Mouse (Mus musculus) urinary bladder, adult 2 months (tissue): ENCODE data around the gene Sdk1. TPM values are rescaled to one million over a fixed set of nuclear protein-coding genes. Genes with fewer than 3 reads are reported as not detected.

Experiments used
- DNase-seq: peaks from one replicate; pipeline ENCODE4 v3.0.0; 2022; ENCODE audit warnings: low spot score
- polyA plus RNA-seq: library from polyadenylated mRNA; depleted of rRNA; stranded (reverse); fragments of >200 nt; gene quantifications from 2 replicates; pipeline ENCODE4 v1.2.3, GENCODE M21; 2012

Gene Sdk1
- polyA plus RNA-seq, 1 experiment: 3.8 TPM

- no peak for DNase-seq
Measured at GRCm38 (mm10) chr5:141447247-141447646, 206.0 kb downstream of the Sdk1 start.

DNA sequence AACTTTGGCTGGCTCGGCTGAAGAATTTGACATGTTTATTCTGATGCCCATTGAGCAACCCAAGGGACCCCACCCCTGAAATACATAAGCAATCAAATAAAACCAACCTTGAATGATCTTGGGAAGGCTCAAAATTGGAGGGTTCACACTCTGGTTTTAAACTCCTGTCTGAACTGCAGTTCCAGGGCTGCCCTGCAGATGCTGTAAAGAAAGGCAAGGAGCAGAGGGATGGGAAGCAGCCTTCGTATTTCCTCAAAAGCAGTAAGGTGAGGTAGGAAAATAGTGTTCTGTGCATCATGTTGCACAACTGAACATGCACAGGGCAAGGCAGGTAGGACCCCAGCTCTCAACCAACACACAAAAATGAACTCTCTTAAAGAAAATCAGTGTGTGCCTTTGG is 222.1 kb downstream of the Sdk1 start:
- DNase-seq: no peak

DNA sequence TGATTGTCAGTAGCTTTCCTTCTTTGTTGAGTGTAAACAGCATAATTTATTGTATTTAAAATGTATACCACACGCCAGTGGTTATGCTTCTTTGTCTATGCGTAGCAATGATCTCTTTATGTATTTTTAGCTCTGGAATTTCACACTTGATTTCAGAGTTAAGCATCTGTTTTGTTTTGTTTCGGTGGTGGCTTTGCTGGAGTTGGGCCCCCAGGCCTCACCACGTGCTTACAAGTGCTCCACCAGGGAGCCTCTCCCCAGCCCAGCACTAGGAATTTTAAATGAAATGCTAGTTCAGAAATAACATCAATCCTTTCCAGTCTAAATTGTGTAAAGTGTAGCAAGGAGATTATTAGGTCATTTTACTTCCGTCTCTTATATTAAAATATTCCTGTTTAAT is 227.5 kb downstream of the Sdk1 start:
- no peak for DNase-seq

GRCm38 (mm10) chr5:141505281-141505680 is 264.0 kb downstream of the Sdk1 start:
- no peak for DNase-seq

- no peak for DNase-seq
Measured at GRCm38 (mm10) chr5:141506344-141506743, 265.1 kb downstream of the Sdk1 start.

- no peak for DNase-seq
Measured at GRCm38 (mm10) chr5:141524801-141525715, 283.8 kb downstream of the Sdk1 start.

DNA sequence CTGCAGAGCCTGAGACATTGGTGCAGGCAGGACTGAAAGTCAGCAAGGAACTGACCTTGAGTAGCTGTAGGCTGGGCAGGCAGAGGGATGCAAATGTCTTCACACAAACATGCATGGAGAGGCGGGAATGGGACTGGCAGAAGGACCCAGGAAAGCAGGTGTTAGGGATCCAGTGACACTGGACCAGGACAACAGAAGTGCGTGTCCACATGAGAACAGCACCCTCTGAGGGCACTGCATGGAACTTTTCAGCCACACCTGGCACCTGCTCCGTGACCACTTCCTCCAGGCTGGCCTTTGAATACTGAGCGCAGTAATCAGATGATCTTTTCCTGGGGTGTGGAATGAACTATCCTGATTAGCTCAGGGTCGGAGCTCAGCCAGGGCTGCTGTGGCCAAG is 298.9 kb downstream of the Sdk1 start:
- DNase-seq: no peak

GRCm38 (mm10) chr5:141542890-141543666 is 301.8 kb downstream of the Sdk1 start:
- no peak for DNase-seq

GRCm38 (mm10) chr5:141553444-141553843 is 312.2 kb downstream of the Sdk1 start:
- DNase-seq: no peak

GRCm38 (mm10) chr5:141558731-141559130 is 317.4 kb downstream of the Sdk1 start:
- no peak for DNase-seq

- DNase-seq: no peak
Measured at GRCm38 (mm10) chr5:141560325-141560724, 319.0 kb downstream of the Sdk1 start.

DNA sequence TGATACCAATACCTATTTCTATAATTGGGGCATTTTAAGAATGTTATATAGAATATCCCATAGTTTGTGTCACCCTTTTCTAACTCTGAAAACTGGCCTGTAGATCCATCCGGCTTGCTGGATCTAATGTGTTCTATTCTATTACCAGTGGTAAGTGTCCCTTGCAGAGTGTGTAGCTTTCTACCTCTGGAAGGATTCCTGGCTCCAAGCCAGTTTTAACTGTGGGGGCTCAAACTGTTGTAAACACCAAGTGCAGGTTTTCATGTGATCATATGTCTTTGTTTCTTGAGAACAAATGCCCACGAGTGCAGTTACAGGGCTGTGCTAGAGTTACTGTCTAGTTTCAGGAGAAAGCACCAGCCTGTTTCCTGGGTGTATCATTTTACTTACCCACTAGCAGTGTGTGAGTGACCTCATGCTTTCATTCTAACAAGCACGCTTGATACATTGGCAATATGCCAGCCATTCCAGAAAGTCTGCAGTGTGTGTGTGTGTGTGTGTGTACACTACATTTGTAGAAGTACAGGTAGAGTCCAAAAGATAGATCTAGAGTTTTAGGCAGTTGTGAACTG is 320.8 kb downstream of the Sdk1 start:
- DNase-seq: no peak

GRCm38 (mm10) chr5:141564197-141564596 is 322.9 kb downstream of the Sdk1 start:
- no peak for DNase-seq

DNA sequence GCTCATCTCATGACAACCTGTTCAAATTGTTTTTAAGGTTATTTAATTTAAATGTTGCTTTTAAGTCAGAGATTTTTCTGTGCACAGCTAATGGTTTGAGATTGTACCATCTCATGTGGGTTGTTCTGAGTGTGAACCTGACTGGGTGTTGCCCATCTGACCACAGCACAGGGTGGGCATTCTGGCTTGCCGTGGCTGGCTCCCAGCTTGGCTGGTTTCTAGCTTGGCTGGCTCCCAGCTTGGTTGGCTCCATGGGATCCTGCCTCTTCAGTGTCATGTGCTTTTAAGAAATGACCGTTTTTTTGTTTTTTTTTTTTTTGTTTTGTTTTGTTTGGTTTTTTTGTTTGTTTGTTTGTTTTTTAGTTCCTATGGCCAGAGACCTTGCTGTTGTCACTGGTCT is 326.8 kb downstream of the Sdk1 start:
- DNase-seq: no peak

- no peak for DNase-seq
Measured at GRCm38 (mm10) chr5:141570442-141570841, 329.2 kb downstream of the Sdk1 start.

GRCm38 (mm10) chr5:141574263-141574662 is 333.0 kb downstream of the Sdk1 start:
- DNase-seq: no peak

DNA sequence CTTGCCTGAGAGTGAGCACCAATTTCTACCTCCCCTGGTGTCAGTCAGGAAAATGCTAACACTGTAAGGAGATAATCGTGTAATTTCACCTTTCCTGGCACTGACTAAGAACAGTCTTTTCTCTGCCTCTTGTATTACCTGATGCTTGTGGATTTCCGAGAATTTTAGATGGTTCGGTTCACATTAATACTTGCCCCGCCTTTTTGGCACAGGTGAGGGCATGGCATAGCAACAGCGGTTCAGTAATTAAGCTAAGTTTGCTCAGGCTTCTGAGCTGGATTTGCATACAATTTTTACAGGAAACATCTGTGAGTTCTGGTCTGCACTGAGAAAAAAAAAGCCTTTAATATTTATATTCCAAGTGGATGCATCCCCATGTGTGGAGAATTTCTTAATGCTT is 350.0 kb downstream of the Sdk1 start:
- no peak for DNase-seq

GRCm38 (mm10) chr5:141612721-141613120 is 371.4 kb downstream of the Sdk1 start:
- DNase-seq: no peak

GRCm38 (mm10) chr5:141615763-141616162 is 374.5 kb downstream of the Sdk1 start:
- no peak for DNase-seq

- no peak for DNase-seq
Measured at GRCm38 (mm10) chr5:141617660-141618059, 376.4 kb downstream of the Sdk1 start.

GRCm38 (mm10) chr5:141625401-141625800 is 384.1 kb downstream of the Sdk1 start:
- DNase-seq: no peak

DNA sequence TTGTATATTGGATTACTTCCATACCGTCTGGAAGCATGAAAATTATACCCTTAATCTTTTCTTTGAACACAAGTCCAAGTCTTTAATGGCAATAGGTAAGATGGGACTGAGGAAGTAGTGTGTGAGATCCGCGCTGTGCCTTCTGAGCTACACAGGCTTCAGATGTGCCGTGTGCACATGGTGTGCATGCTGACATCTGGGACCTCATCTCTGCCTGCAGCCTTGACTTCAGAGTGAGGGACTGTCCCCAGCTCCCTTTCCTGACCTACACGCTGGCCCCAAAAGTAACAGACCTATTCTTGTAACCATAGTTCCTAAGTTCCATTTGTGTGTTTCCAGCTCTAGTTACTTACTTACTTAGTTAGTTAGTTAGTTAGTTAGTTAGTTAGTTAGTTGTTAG is 390.4 kb downstream of the Sdk1 start:
- DNase-seq: no peak

GRCm38 (mm10) chr5:141633271-141633670 is 392.0 kb downstream of the Sdk1 start:
- DNase-seq: no peak
